13 mouse cellular contexts compared by ENCODE assay signal in the genomic region with DNA sequence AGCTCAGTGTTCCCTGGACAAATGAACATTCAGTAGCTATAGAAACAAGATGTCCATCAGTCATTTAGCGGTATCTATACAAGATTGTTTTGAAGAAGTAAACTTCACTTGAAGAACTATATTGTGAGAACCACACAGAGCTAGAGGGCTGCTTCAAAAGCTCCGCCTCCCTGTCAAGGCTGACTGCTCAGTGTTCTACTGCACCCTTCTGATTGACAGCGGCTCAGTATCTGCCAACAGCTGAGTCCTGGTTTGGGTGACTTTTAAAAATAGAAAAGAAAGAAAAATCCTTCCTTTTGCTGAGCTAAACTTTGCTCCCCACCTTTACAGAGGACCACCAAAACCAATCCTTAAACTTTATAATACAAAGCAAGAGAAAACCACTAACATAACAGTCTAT. TPM values are rescaled to one million over a fixed set of nuclear protein-coding genes. Genes with fewer than 3 reads are reported as not detected.
A peak's percentile ranks its signal among the peaks of the same experiment; 100 is the strongest.
DNase-seq lines count a peak whose midpoint lies in the region; ATAC-seq and TF ChIP-seq lines count a peak whose summit lies in the region.
"Had no signal": no experiment of that assay in that cellular context is flagged by ENCODE, and none has a peak within 500 bp of the region (broad histone marks: within the 10 kb centered on the region; RNA-seq: fewer than 3 reads in every experiment).

No protein-coding gene starts in this region.

- no peak overlapping the region for H3K4me3 ChIP-seq in forebrain, embryonic 13.5 days
- H3K4me3 ChIP-seq in forebrain, postnatal 0 days (ENCODE audit: low read depth, low read length), result no peak overlapping the region
- no peak overlapping the region for H3K4me3 ChIP-seq in MEL (ENCODE audit: control insufficient read depth in 1 of 2, insufficient read depth in 1 of 2, low read depth in 2 of 2, low read length in 2 of 2)
- H3K4me3 ChIP-seq in liver, embryonic 13.5 days (replicated peaks), result no peak overlapping the region
- H3K4me3 ChIP-seq: forebrain, embryonic 12.5 days; limb, embryonic 10.5 days; midbrain, embryonic 15.5 days had no signal

- no peak overlapping the region for H3K27ac ChIP-seq in forebrain, embryonic 13.5 days
- no peak overlapping the region for H3K27ac ChIP-seq in forebrain, postnatal 0 days (ENCODE audit: low read depth, low read length)
- H3K27ac ChIP-seq in MEL (ENCODE audit: control insufficient read depth, low read depth, low read length), result no peak overlapping the region; the same call in 1 of the 2 replicates
- no peak overlapping the region for H3K27ac ChIP-seq in liver, embryonic 13.5 days
- H3K27ac ChIP-seq: forebrain, embryonic 12.5 days; limb, embryonic 10.5 days; midbrain, embryonic 15.5 days had no signal

- H3K36me3 ChIP-seq in forebrain, embryonic 13.5 days (ENCODE audit: poor library complexity, severe bottlenecking), result peaks cover 11% of the 10 kb centered on the region
- H3K36me3 ChIP-seq in forebrain, postnatal 0 days (ENCODE audit: insufficient read depth), result peaks cover 10% of the 10 kb centered on the region
- peaks cover 5 to 42% of the 10 kb centered on the region in 2 experiments for H3K36me3 ChIP-seq in MEL (ENCODE audit: control insufficient read depth in 1 of 2, insufficient read depth in 2 of 2, low read length in 2 of 2)
- peaks cover 11% of the 10 kb centered on the region for H3K36me3 ChIP-seq in liver, embryonic 13.5 days

- intact Hi-C loops in heart, postnatal 14 days (cut with DNase I), result no loop called here

- TF ChIP-seq CTCF in forebrain, postnatal 0 days (IDR thresholded peaks at IDR 0.05; ENCODE audit: low read depth), result no peak
- no peak for TF ChIP-seq CTCF in MEL (IDR thresholded peaks at IDR 0.05 in 2 of 3, conservative IDR thresholded peaks at IDR 0.05 in 1 of 3; ENCODE audit: control insufficient read depth in 1 of 3, insufficient read depth in 1 of 3, low read depth in 2 of 3, low read length in 3 of 3, poor library complexity in 1 of 3, severe bottlenecking in 1 of 3)

- no peak for DNase-seq in forebrain, postnatal 0 days
- DNase-seq in MEL (ENCODE audit: low read depth, low spot score), result peak; percentile 80
- DNase-seq in heart, postnatal 14 days, result peak; percentile 12 to 33
- DNase-seq in liver, embryonic 13.5 days, result peak; percentile 36
- DNase-seq in cerebellum, postnatal 14 days, result no peak
- no peak for DNase-seq in left cerebral cortex, adult 18-20 months (ENCODE audit: low spot score in 2 of 2)
- DNase-seq: cerebellum, adult 11-12 months; thymus, adult 2 months had no signal

- H3K4me1 ChIP-seq in forebrain, embryonic 13.5 days, result peaks cover 6% of the 10 kb centered on the region
- no peaks in the 10 kb centered on the region for H3K4me1 ChIP-seq in forebrain, postnatal 0 days (ENCODE audit: insufficient read depth)
- H3K4me1 ChIP-seq in MEL (ENCODE audit: control insufficient read depth in 1 of 2, insufficient read depth in 2 of 2, low read length in 2 of 2), result peaks cover 8 to 14% of the 10 kb centered on the region in 2 experiments; a peak in 3 of 4 replicates
- peaks cover 38% of the 10 kb centered on the region for H3K4me1 ChIP-seq in liver, embryonic 13.5 days (replicated peaks)
- H3K4me1 ChIP-seq: forebrain, embryonic 12.5 days; limb, embryonic 10.5 days; midbrain, embryonic 15.5 days had no signal

- ATAC-seq in forebrain, embryonic 13.5 days, result 0 out of 2 replicates have a peak, but pooled peaks have one; percentile 55
- no peak for ATAC-seq in forebrain, postnatal 0 days
- peak; percentile 86 for ATAC-seq in liver, embryonic 13.5 days (ENCODE audit: low read depth)
- no peak for ATAC-seq in activated CD4-positive, CD25-positive, alpha-beta regulatory T cell, adult 4 months
- ATAC-seq: midbrain, embryonic 15.5 days had no signal

- no peaks in the 10 kb centered on the region for H3K9me3 ChIP-seq in forebrain, embryonic 13.5 days (replicated peaks)
- H3K9me3 ChIP-seq in forebrain, postnatal 0 days (ENCODE audit: low read length), result no peaks in the 10 kb centered on the region
- no peaks in the 10 kb centered on the region for H3K9me3 ChIP-seq in MEL (replicated peaks; ENCODE audit: insufficient read depth, low read length)
- H3K9me3 ChIP-seq in liver, embryonic 13.5 days (replicated peaks), result no peaks in the 10 kb centered on the region
- H3K9me3 ChIP-seq: forebrain, embryonic 12.5 days; limb, embryonic 10.5 days; midbrain, embryonic 15.5 days had no signal

- 76% methylated on average over 3 of the region's 3 CpGs for WGBS in forebrain, embryonic 13.5 days
- 72% methylated on average over 3 of the region's 3 CpGs for WGBS in forebrain, postnatal 0 days
- 40% methylated on average over 3 of the region's 3 CpGs for WGBS in liver, embryonic 13.5 days (ENCODE audit: insufficient replicate concordance)

- no peak for TF ChIP-seq EP300 in MEL (IDR thresholded peaks at IDR 0.05; ENCODE audit: low read depth in 1 of 2, low read length in 2 of 2)

- no peak for TF ChIP-seq POLR2A in MEL (IDR thresholded peaks at IDR 0.05; ENCODE audit: control insufficient read depth in 1 of 2, insufficient read depth in 1 of 2, low read depth in 1 of 2, low read length in 2 of 2, poor library complexity in 1 of 2)

- no peaks in the 10 kb centered on the region for H3K27me3 ChIP-seq in forebrain, embryonic 13.5 days
- H3K27me3 ChIP-seq in forebrain, postnatal 0 days (ENCODE audit: insufficient read depth, low read length), result no peaks in the 10 kb centered on the region
- H3K27me3 ChIP-seq in MEL (ENCODE audit: control insufficient read depth in 1 of 2, insufficient read depth in 2 of 2, low read length in 2 of 2), result no peaks in the 10 kb centered on the region
- no peaks in the 10 kb centered on the region for H3K27me3 ChIP-seq in liver, embryonic 13.5 days
- H3K27me3 ChIP-seq: forebrain, embryonic 12.5 days; midbrain, embryonic 15.5 days had no signal

- H3K9ac ChIP-seq in forebrain, embryonic 13.5 days, result no peak overlapping the region
- no peak overlapping the region for H3K9ac ChIP-seq in forebrain, postnatal 0 days
- no peak overlapping the region for H3K9ac ChIP-seq in MEL (ENCODE audit: control insufficient read depth, low read depth, low read length, poor library complexity, severe bottlenecking)
- H3K9ac ChIP-seq in liver, embryonic 13.5 days, result no peak overlapping the region
- H3K9ac ChIP-seq: forebrain, embryonic 12.5 days; midbrain, embryonic 15.5 days had no signal

- no peak for TF ChIP-seq RAD21 in MEL (IDR thresholded peaks at IDR 0.05; ENCODE audit: low read depth, low read length)

- peaks cover 8% of the 10 kb centered on the region for H3K79me2 ChIP-seq in MEL (ENCODE audit: control insufficient read depth, insufficient read depth, low read length, poor library complexity)

- no peak overlapping the region for H3K4me2 ChIP-seq in forebrain, embryonic 13.5 days
- no peak overlapping the region for H3K4me2 ChIP-seq in forebrain, postnatal 0 days (ENCODE audit: low read depth)
- H3K4me2 ChIP-seq in liver, embryonic 13.5 days, result 0 out of 2 replicates have a peak overlapping the region, but pooled peaks have one; percentile 17
- H3K4me2 ChIP-seq: forebrain, embryonic 12.5 days; midbrain, embryonic 15.5 days had no signal

TF ChIP-seq in MEL, 35 proteins besides CTCF, POLR2A, EP300 and RAD21:
- TF ChIP-seq ZC3H11A (IDR thresholded peaks at IDR 0.05; ENCODE audit: low read depth, low read length), result no peak
- 0 out of 2 replicates have a peak, but pooled peaks have one; percentile 11 for TF ChIP-seq GATA1 (IDR thresholded peaks at IDR 0.05; ENCODE audit: low read depth, low read length)
- peak; percentile 86 for TF ChIP-seq SIN3A (IDR thresholded peaks at IDR 0.05; ENCODE audit: low read length)
- TF ChIP-seq MXI1 (IDR thresholded peaks at IDR 0.05; ENCODE audit: low read depth, low read length), result 0 out of 2 replicates have a peak, but pooled peaks have one; percentile 36
- peak; percentile 83 for TF ChIP-seq ETS1 (IDR thresholded peaks at IDR 0.05; ENCODE audit: low read depth, low read length)

RNA-seq across cellular contexts. Expression of gene Pdcd10, which starts 13.8 kb away (rescaled TPM):
- polyA plus RNA-seq in forebrain, embryonic 13.5 days (2015; fragmentation: Nextera tagmentation; extraction: Ambion mirVana), result 80.1 and 87.3 TPM in 2 replicates
- 65.7 and 71.9 TPM in 2 replicates for total RNA-seq in forebrain, postnatal 0 days (2014; rRNA removed)
- 98.0 and 110 TPM in 2 replicates for polyA plus RNA-seq in forebrain, postnatal 0 days (2015; fragmentation: Nextera tagmentation; extraction: Ambion mirVana)
- 42.8 and 47.1 TPM in 2 replicates for total RNA-seq in MEL (2012; rRNA removed)
- polyA plus RNA-seq in MEL (2012; ENCODE audit: insufficient read depth in 1 of 2, insufficient read length in 2 of 2, low read depth in 1 of 2, low replicate concordance in 2 of 2, missing spikeins in 1 of 2), result 100 to 1,000 TPM in 1 of 2 experiments, 10 to 100 TPM in 1; 41.4 to 110 TPM
- total RNA-seq in heart, postnatal 14 days (2021), result 10 to 100 TPM; 30.9 to 35.1 TPM
- polyA plus RNA-seq in liver, embryonic 13.5 days (2015; fragmentation: Nextera tagmentation; extraction: Ambion mirVana), result 63.5 and 75.5 TPM in 2 replicates
- 100 to 1,000 TPM; 209 to 283 TPM for polyA plus RNA-seq in activated CD4-positive, CD25-positive, alpha-beta regulatory T cell, adult 4 months (2017; shearing (Covaris generic))
- 10 to 100 TPM; 57.5 to 67.3 TPM for total RNA-seq in left cerebral cortex, adult 18-20 months (2021)

RNA-seq across cellular contexts. Expression of gene Serpini1, which starts 14.5 kb away (rescaled TPM):
- 67.7 and 76.3 TPM in 2 replicates for polyA plus RNA-seq in forebrain, embryonic 13.5 days (2015; fragmentation: Nextera tagmentation; extraction: Ambion mirVana)
- total RNA-seq in forebrain, postnatal 0 days (2014; rRNA removed), result 110 and 112 TPM in 2 replicates
- polyA plus RNA-seq in forebrain, postnatal 0 days (2015; fragmentation: Nextera tagmentation; extraction: Ambion mirVana), result 97.1 and 117 TPM in 2 replicates
- total RNA-seq in MEL (2012; rRNA removed), result 0.08 TPM in 1 of 2 replicates, not detected in the other
- polyA plus RNA-seq in MEL (2012; ENCODE audit: insufficient read depth in 1 of 2, insufficient read length in 2 of 2, low read depth in 1 of 2, low replicate concordance in 2 of 2, missing spikeins in 1 of 2), result under 1 TPM in 1 of 2 experiments, not detected in 1; 0.13 TPM
- 1 to 10 TPM; 6.0 to 6.6 TPM for total RNA-seq in heart, postnatal 14 days (2021)
- 0.48 and 0.57 TPM in 2 replicates for polyA plus RNA-seq in liver, embryonic 13.5 days (2015; fragmentation: Nextera tagmentation; extraction: Ambion mirVana)
- polyA plus RNA-seq in activated CD4-positive, CD25-positive, alpha-beta regulatory T cell, adult 4 months (2017; shearing (Covaris generic)), result 10 to 100 TPM; 18.1 to 22.8 TPM
- 100 to 1,000 TPM; 297 to 308 TPM for total RNA-seq in left cerebral cortex, adult 18-20 months (2021)

Comparison
In these comparisons a context has a peak if more than half of its experiments do, and no peak if none do; other contexts are left out.
1. ATAC-seq: peak in forebrain, embryonic 13.5 days (single experiment) and liver, embryonic 13.5 days (single experiment); none in forebrain, postnatal 0 days (single experiment) and activated CD4-positive, CD25-positive, alpha-beta regulatory T cell, adult 4 months (single experiment).
2. DNase-seq: peak in MEL (single experiment), heart, postnatal 14 days (2 of 2) and liver, embryonic 13.5 days (single experiment); none in forebrain, postnatal 0 days (single experiment), cerebellum, postnatal 14 days (0 of 2) and left cerebral cortex, adult 18-20 months (0 of 2).
3. RNA of gene Serpini1, which starts 14.5 kb away (polyA plus RNA-seq): 97.1 to 117 TPM in forebrain, postnatal 0 days, 67.7 to 76.3 TPM in forebrain, embryonic 13.5 days and 18.1 to 22.8 TPM in activated CD4-positive, CD25-positive, alpha-beta regulatory T cell, adult 4 months; 0.48 to 0.57 TPM in liver, embryonic 13.5 days and 0.13 TPM in MEL; every median in the first group is over 10 times any median in the second.